Mouse (Mus musculus) stomach, postnatal 0 days (tissue): Measurements from ENCODE around the gene Olfr1370. TPM values are rescaled to one million over a fixed set of nuclear protein-coding genes. Genes with fewer than 3 reads are reported as not detected.

Experiments used
- ATAC-seq: fragments of 200-750 bp; cut with Nextera tagmentation; 2 replicates; pipeline ENCODE4 v1.8.0; 2017; ENCODE audit not compliant: low FRiP score, low TSS enrichment
- DNase-seq: peaks from one replicate; pipeline ENCODE4 v3.0.0-alpha.2; 2016; ENCODE audit warnings: low spot score
- H3K27ac ChIP-seq: fragments of 300-500 bp; sonication (generic); replicated peaks from 2 replicates; pipeline ENCODE4 v1.5.1; 2014; ENCODE audit warnings: mild to moderate bottlenecking, control low read depth
- H3K27me3 ChIP-seq: fragments of 300-500 bp; sonication (generic); 2 replicates; pipeline ENCODE4 v1.6.1; 2014; ENCODE audit warnings: low read length; ENCODE audit not compliant: control insufficient read depth, insufficient read depth
- H3K36me3 ChIP-seq: fragments of 300-500 bp; sonication (generic); 2 replicates; pipeline ENCODE4 v1.6.1; 2014; ENCODE audit warnings: low read length, mixed read lengths; ENCODE audit not compliant: control insufficient read depth, insufficient read depth
- H3K4me1 ChIP-seq: fragments of 300-500 bp; sonication (generic); replicated peaks from 2 replicates; pipeline ENCODE4 v1.6.1; 2014; ENCODE audit warnings: antibody characterized with exemption; ENCODE audit not compliant: control insufficient read depth, insufficient read depth
- H3K4me2 ChIP-seq: fragments of 300-500 bp; sonication (generic); replicated peaks from 2 replicates; pipeline ENCODE4 v1.6.1; 2014; ENCODE audit warnings: low read depth, mild to moderate bottlenecking, control low read depth, moderate library complexity
- H3K4me3 ChIP-seq: fragments of 300-500 bp; sonication (generic); 2 replicates; pipeline ENCODE4 v1.5.1; 2014; ENCODE audit warnings: low read depth, low read length, control low read depth
- H3K9ac ChIP-seq: fragments of 300-500 bp; sonication (generic); 2 replicates; pipeline ENCODE4 v1.6.1; 2014; ENCODE audit warnings: mild to moderate bottlenecking, low read length, control low read depth, mixed read lengths
- H3K9me3 ChIP-seq: fragments of 300-500 bp; sonication (generic); 2 replicates; pipeline ENCODE4 v1.6.1; 2016; ENCODE audit warnings: low read length; ENCODE audit not compliant: control insufficient read depth
- CTCF ChIP-seq: IDR thresholded peaks from 2 replicates; pipeline ENCODE4 v1.5.1; 2016; ENCODE audit warnings: antibody characterized with exemption, low read depth, mild to moderate bottlenecking, moderate library complexity
- EP300 ChIP-seq: optimal IDR thresholded peaks from 2 replicates; pipeline ENCODE3; 2016; ENCODE audit warnings: antibody characterized with exemption
- WGBS: fragments of 180-500 bp; shearing (Covaris S2); extraction: QIAGEN DNeasy Blood & Tissue Kit; methylation state at CpG from one replicate; pipeline ENCODE4 v1.1.7; 2014; 5-methylcytosine and 5-hydroxymethylcytosine counted together
- polyA plus RNA-seq: library from polyadenylated mRNA; unstranded; fragments of >200 nt; fragmentation: Nextera tagmentation; extraction: Ambion mirVana; gene quantifications from 2 replicates; pipeline ENCODE4 v1.2.1, GENCODE M21; 2015

Gene Olfr1370
- polyA plus RNA-seq, 1 experiment from 2014 or later: not detected

GRCm38 (mm10) chr13:21066021-21066420 is 8.7 kb downstream of the Olfr1370 start:
- Histone ChIP-seq H3K4me1 (no peaks in the 10 kb centered on the region), H3K27ac (no peak overlapping the region), H3K4me3 (no peak overlapping the region), H3K36me3 (no peaks in the 10 kb centered on the region), H3K9ac (no peak overlapping the region), H3K4me2 (no peak overlapping the region), H3K9me3 (no peaks in the 10 kb centered on the region), H3K27me3 (no peaks in the 10 kb centered on the region)
- no peak for ATAC-seq
- TF ChIP-seq EP300: no peak
- TF ChIP-seq CTCF: no peak
- DNase-seq: no peak
- 76% methylated on average over 2 of the region's 2 CpGs for WGBS

DNA sequence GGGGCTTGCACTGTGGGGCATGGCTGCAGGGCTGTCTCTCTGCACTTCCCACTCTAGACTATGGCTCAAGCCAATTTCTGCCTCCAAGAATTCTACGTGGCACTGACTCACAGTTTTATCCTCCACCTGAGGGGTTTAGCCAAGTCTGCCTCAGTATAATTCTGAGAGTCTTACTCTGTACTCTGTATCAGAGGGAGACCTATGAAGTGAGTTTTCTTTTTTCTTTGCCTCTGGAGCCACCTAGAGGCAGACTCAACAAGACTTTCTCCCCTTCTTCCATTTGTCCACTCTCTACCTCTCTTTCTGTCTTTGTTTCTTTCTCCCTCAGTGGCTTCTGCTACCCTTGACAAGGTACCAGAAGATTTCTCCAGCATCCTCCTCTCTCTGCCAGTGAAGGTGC is 24.6 kb downstream of the Olfr1370 start:
- ATAC-seq: no peak
- no peak overlapping the region for H3K4me2 ChIP-seq
- no peak for DNase-seq

GRCm38 (mm10) chr13:21040589-21041199 is 34.1 kb downstream of the Olfr1370 start:
- Histone ChIP-seq H3K27ac (no peak overlapping the region), H3K4me3 (no peak overlapping the region), H3K4me2 (no peak overlapping the region), H3K9me3 (no peaks in the 10 kb centered on the region), H3K4me1 (no peaks in the 10 kb centered on the region), H3K27me3 (no peaks in the 10 kb centered on the region), H3K36me3 (no peaks in the 10 kb centered on the region), H3K9ac (no peak overlapping the region)
- ATAC-seq (no peak), DNase-seq (no peak)
- TF ChIP-seq EP300: no peak
- no peak for TF ChIP-seq CTCF
- WGBS: 89% methylated on average over 2 of the region's 2 CpGs

More for the DNA sequence above, 24.6 kb downstream of the Olfr1370 start:
- Histone ChIP-seq H3K36me3 (no peaks in the 10 kb centered on the region), H3K9me3 (no peaks in the 10 kb centered on the region), H3K27me3 (no peaks in the 10 kb centered on the region), H3K4me1 (no peaks in the 10 kb centered on the region), H3K9ac (no peak overlapping the region), H3K4me3 (no peak overlapping the region), H3K27ac (no peak overlapping the region)
- 48% methylated on average over 1 of the region's 1 CpGs for WGBS
- no peak for TF ChIP-seq EP300
- peak; percentile 61 for TF ChIP-seq CTCF

- Histone ChIP-seq H3K9ac (no peak overlapping the region), H3K36me3 (no peaks in the 10 kb centered on the region), H3K27ac (no peak overlapping the region), H3K9me3 (no peaks in the 10 kb centered on the region), H3K4me3 (no peak overlapping the region), H3K4me1 (no peaks in the 10 kb centered on the region), H3K27me3 (no peaks in the 10 kb centered on the region), H3K4me2 (no peak overlapping the region)
- TF ChIP-seq EP300 (no peak), CTCF (no peak)
- no peak for DNase-seq
- ATAC-seq: no peak
These were observed 38.8 kb downstream of the Olfr1370 start for GRCm38 (mm10) chr13:21035981-21036380.

DNA sequence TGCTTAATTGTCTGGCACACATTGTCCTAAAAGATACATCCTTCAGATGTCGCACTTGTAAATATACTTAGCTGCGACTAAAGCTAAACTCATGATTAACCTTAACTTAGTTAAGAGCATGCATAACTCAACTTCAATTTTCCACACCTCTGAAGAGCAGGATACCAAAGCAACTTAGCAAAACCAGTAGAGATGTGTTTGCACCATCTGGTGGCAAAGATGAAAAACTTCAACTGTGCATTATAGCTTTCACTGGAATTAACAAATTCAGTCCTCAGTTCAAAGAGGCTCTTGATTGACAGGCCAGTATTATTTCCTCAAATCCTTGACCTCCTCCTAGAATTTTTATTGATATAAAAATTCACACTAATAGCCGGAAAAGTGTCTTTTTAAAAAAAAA is 39.7 kb downstream of the Olfr1370 start:
- H3K36me3 ChIP-seq: no peaks in the 10 kb centered on the region
- no peak overlapping the region for H3K4me2 ChIP-seq
- H3K27ac ChIP-seq: no peak overlapping the region
- TF ChIP-seq EP300 (no peak), CTCF (peak; percentile 70)
- 66% methylated on average over 3 of the region's 3 CpGs for WGBS
- H3K27me3 ChIP-seq: no peaks in the 10 kb centered on the region
- H3K9me3 ChIP-seq: no peaks in the 10 kb centered on the region
- no peaks in the 10 kb centered on the region for H3K4me1 ChIP-seq
- ATAC-seq: no peak
- no peak overlapping the region for H3K9ac ChIP-seq
- no peak overlapping the region for H3K4me3 ChIP-seq
- DNase-seq: no peak

- WGBS: 76% methylated on average over 3 of the region's 3 CpGs
- Histone ChIP-seq H3K27me3 (no peaks in the 10 kb centered on the region), H3K27ac (no peak overlapping the region), H3K36me3 (no peaks in the 10 kb centered on the region), H3K9ac (no peak overlapping the region), H3K9me3 (no peaks in the 10 kb centered on the region), H3K4me1 (no peaks in the 10 kb centered on the region), H3K4me3 (no peak overlapping the region), H3K4me2 (no peak overlapping the region)
- TF ChIP-seq CTCF: peak; percentile 24; the same call in 1 of the 2 replicates
- no peak for TF ChIP-seq EP300
- ATAC-seq (no peak), DNase-seq (no peak)
These were observed 41.6 kb downstream of the Olfr1370 start for GRCm38 (mm10) chr13:21033176-21033575.
